Comparison of ENCODE assay signal across 8 mouse cellular contexts in the genomic region with DNA sequence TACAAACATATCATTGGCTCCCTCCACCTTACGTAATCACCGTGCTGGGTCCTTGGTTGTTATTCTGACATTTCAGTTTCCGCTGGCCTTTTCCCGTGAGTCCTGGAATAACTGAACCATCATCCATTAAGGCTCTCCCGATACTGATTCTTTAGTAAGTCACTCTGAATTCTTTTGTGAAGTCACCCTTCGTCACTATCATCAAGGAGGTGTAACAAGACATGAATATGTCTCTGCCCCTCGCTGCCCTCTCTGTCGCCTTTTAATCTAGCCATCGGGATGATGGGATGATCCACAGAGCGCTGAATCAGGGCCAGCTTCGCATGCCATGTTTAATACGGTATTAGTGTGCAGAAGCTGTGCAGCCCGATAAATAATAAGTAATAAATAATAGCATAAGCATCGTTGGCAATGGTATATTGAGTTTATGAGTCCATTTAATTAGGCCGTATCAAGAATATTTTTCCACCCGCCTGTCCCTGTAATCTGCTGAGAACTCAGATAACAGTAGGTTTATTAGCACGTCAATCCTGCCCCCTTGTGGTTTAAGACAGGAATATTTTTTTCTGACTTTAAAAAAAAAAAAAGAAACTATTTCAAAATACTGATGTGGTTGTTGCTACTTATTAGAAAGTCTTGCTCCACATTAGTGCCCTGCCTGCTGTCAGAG. TPM values are rescaled to one million over a fixed set of nuclear protein-coding genes. Genes with fewer than 3 reads are reported as not detected.
DNase-seq lines count a peak whose midpoint lies in the region; ATAC-seq and TF ChIP-seq lines count a peak whose summit lies in the region.

No protein-coding gene starts in this region.

- H3K4me3 ChIP-seq in kidney, embryonic 15.5 days (replicated peaks): peak overlapping the region; percentile 15
- H3K4me3 ChIP-seq in liver, embryonic 14.5 days (ENCODE audit: insufficient read depth in 1 of 2, low read depth in 2 of 2, low read length in 2 of 2): no peak overlapping the region

- 31% methylated on average over 17 of the region's 17 CpGs for WGBS in kidney, embryonic 15.5 days
- WGBS in liver, embryonic 14.5 days (ENCODE audit: insufficient replicate concordance): 31% methylated on average over 17 of the region's 17 CpGs

- ATAC-seq in kidney, embryonic 15.5 days (replicated peaks; ENCODE audit: low FRiP score): peak; percentile 34; the same call in 1 of the 2 replicates
- ATAC-seq in liver, embryonic 14.5 days (ENCODE audit: insufficient read depth): no peak
- peak; percentile 55; the same call in 1 of the 2 replicates for ATAC-seq in neutrophil, adult 5-6 weeks (ENCODE audit: extremely low read depth, insufficient number of reproducible peaks, low FRiP score, poor library complexity, severe bottlenecking)

- H3K9ac ChIP-seq in kidney, embryonic 15.5 days: no peak overlapping the region
- H3K9ac ChIP-seq in liver, embryonic 14.5 days (replicated peaks): no peak overlapping the region

- no peak overlapping the region for H3K27ac ChIP-seq in kidney, embryonic 15.5 days
- no peak overlapping the region for H3K27ac ChIP-seq in liver, embryonic 14.5 days

- DNase-seq in right cerebral cortex, adult 18-20 months: peak; percentile 36
- no peak for DNase-seq in right cerebral cortex, postnatal 14 days
- DNase-seq in cerebellum, postnatal 10 days: peak; percentile 64 to 78
- peak; percentile 45 to 53 for DNase-seq in frontal cortex, postnatal 36 days (ENCODE audit: low spot score in 2 of 2)
- no peak for DNase-seq in liver, embryonic 14.5 days (ENCODE audit: low read depth in 3 of 3, low spot score in 3 of 3)
- DNase-seq in urinary bladder, postnatal 14 days (ENCODE audit: low spot score): no peak

- peak; percentile 51 for TF ChIP-seq CTCF in liver, embryonic 14.5 days (IDR thresholded peaks at IDR 0.05; ENCODE audit: low read depth)

- H3K36me3 ChIP-seq in kidney, embryonic 15.5 days: 0 out of 2 replicates have a peak, but pooled peaks cover 2% of the 10 kb centered on the region
- H3K36me3 ChIP-seq in liver, embryonic 14.5 days (replicated peaks; ENCODE audit: control insufficient read depth, insufficient read depth, low read depth): no peaks in the 10 kb centered on the region

- peaks cover 14% of the 10 kb centered on the region for H3K4me1 ChIP-seq in kidney, embryonic 15.5 days
- peaks cover 6 to 18% of the 10 kb centered on the region in 2 experiments for H3K4me1 ChIP-seq in liver, embryonic 14.5 days (replicated peaks; ENCODE audit: control insufficient read depth in 2 of 2, insufficient read depth in 2 of 2, low read length in 1 of 2)

- TF ChIP-seq EP300 in liver, embryonic 14.5 days (IDR thresholded peaks at IDR 0.05; ENCODE audit: low read depth): no peak

- no peaks in the 10 kb centered on the region for H3K9me3 ChIP-seq in kidney, embryonic 15.5 days (replicated peaks)
- H3K9me3 ChIP-seq in liver, embryonic 14.5 days (ENCODE audit: control insufficient read depth, low read length): no peaks in the 10 kb centered on the region

- H3K27me3 ChIP-seq in kidney, embryonic 15.5 days: no peaks in the 10 kb centered on the region
- no peaks in the 10 kb centered on the region; the same call in 1 of the 2 replicates for H3K27me3 ChIP-seq in liver, embryonic 14.5 days (ENCODE audit: control insufficient read depth, insufficient read depth, low read length)

- H3K4me2 ChIP-seq in kidney, embryonic 15.5 days: peak overlapping the region; percentile 53
- peak overlapping the region; percentile 48 for H3K4me2 ChIP-seq in liver, embryonic 14.5 days (ENCODE audit: low read depth)

RNA-seq across cellular contexts. Expression of a gene that starts 33.8 kb away (rescaled TPM):
- 47.4 and 49.7 TPM in 2 replicates for polyA plus RNA-seq in kidney, embryonic 15.5 days (2015; fragmentation: Nextera tagmentation; extraction: Ambion mirVana)
- polyA plus RNA-seq in liver, embryonic 14.5 days (2012; rRNA removed): 14.4 and 20.0 TPM in 2 replicates
- 12.8 and 13.9 TPM in 2 replicates for polyA plus RNA-seq in liver, embryonic 14.5 days (2014; fragmentation: Nextera tagmentation; extraction: Ambion mirVana)
- total RNA-seq in neutrophil, adult 5-6 weeks (2017): 159 and 173 TPM in 2 replicates

RNA-seq across cellular contexts. Expression of a gene that starts 47.5 kb away (rescaled TPM):
- 31.3 and 31.5 TPM in 2 replicates for polyA plus RNA-seq in kidney, embryonic 15.5 days (2015; fragmentation: Nextera tagmentation; extraction: Ambion mirVana)
- 3.9 and 4.0 TPM in 2 replicates for polyA plus RNA-seq in liver, embryonic 14.5 days (2012; rRNA removed)
- 9.1 and 12.1 TPM in 2 replicates for polyA plus RNA-seq in liver, embryonic 14.5 days (2014; fragmentation: Nextera tagmentation; extraction: Ambion mirVana)
- total RNA-seq in neutrophil, adult 5-6 weeks (2017): 40.6 and 45.2 TPM in 2 replicates

Comparison
In these comparisons a context has a peak if more than half of its experiments do, and no peak if none do; other contexts are left out.
1. DNase-seq: peak in right cerebral cortex, adult 18-20 months (single experiment), cerebellum, postnatal 10 days (2 of 2) and frontal cortex, postnatal 36 days (2 of 2); none in right cerebral cortex, postnatal 14 days (single experiment), liver, embryonic 14.5 days (0 of 3) and urinary bladder, postnatal 14 days (single experiment).